ENCODE assay signal across 8 mouse cellular contexts in the genomic region with DNA sequence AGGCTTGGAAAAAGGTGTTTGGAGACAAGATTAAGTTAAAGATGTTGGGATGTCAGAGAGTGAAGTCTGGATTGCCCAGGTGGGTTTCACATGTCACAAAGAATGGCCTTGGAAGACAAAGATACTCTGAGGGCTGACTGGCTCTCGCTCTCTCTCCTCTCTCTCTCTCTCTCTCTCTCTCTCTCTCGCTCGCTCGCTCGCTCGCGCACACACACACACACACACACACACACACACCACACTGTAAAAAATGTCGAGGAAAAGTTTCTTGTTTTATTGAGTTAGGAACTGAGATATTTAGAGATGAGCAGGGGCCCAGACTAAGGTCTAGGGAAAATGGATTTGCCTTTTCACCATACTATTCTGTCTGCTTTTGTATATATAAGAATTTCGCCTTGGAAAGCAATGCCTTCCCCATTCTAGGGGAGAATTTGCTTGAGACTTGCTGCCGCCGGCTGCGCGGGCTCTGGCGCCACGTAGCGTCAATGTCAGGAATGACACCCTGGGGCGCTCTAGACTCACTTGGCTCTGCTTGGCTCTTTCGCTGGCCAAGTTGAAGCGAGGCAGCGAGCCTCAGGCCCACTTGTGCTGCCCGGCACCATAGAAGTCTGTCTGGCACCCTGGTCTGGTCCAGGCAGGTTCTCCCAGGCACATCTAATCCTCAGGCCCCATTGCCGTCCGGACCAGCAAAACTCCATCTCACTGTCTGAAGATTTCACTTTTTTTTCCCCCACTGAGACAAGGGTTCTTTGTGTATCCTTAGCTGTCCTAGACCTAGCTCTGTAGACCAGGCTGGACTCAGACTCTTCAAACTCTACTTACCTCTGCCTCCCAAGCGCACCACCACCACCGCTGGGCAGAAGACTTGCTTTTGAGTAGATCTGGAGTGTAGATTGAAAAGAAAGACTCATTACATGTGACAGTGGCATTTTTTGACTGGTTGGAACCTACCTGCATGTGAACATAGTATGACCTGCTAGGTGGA. TPM values are rescaled to one million over a fixed set of nuclear protein-coding genes. Genes with fewer than 3 reads are reported as not detected.
DNase-seq lines count a peak whose midpoint lies in the region; ATAC-seq and TF ChIP-seq lines count a peak whose summit lies in the region.

No protein-coding gene starts in this region.

- TF ChIP-seq CTCF in brain, embryonic 14.5 days (IDR thresholded peaks at IDR 0.05; ENCODE audit: borderline replicate concordance, extremely low read depth, insufficient read depth, insufficient read length) = peak; percentile 100
- peak; percentile 96 for TF ChIP-seq CTCF in testis, adult 2 months (IDR thresholded peaks at IDR 0.05; ENCODE audit: control insufficient read depth, insufficient read depth, insufficient replicate concordance, low read depth, low read length)

- H3K9ac ChIP-seq in heart, embryonic 13.5 days = peak overlapping the region; percentile 24; the same call in 1 of the 2 replicates
- no peak overlapping the region for H3K9ac ChIP-seq in liver, embryonic 13.5 days
- no peak overlapping the region for H3K9ac ChIP-seq in neural tube, embryonic 12.5 days

- no peak overlapping the region for H3K4me2 ChIP-seq in heart, embryonic 13.5 days
- no peak overlapping the region for H3K4me2 ChIP-seq in liver, embryonic 13.5 days
- no peak overlapping the region for H3K4me2 ChIP-seq in neural tube, embryonic 12.5 days (replicated peaks)

- ATAC-seq in erythroid progenitor cell, adult 5-6 weeks (replicated peaks; ENCODE audit: low FRiP score, poor library complexity, severe bottlenecking) = peak; percentile 67
- no peak for ATAC-seq in heart, embryonic 13.5 days (ENCODE audit: extremely low read depth, insufficient number of reproducible peaks, low FRiP score, low TSS enrichment)
- no peak for ATAC-seq in liver, embryonic 13.5 days (ENCODE audit: low read depth)
- peak; percentile 69 for ATAC-seq in neural tube, embryonic 12.5 days (ENCODE audit: low FRiP score, low read depth)

- no peak overlapping the region for H3K4me3 ChIP-seq in heart, embryonic 13.5 days
- H3K4me3 ChIP-seq in liver, embryonic 13.5 days (replicated peaks) = no peak overlapping the region
- no peak overlapping the region for H3K4me3 ChIP-seq in neural tube, embryonic 12.5 days
- no peak overlapping the region for H3K4me3 ChIP-seq in testis, adult 2 months (ENCODE audit: control insufficient read depth, low read depth, low read length)

- 30% methylated on average over 25 of the region's 25 CpGs for WGBS in heart, embryonic 13.5 days
- WGBS in liver, embryonic 13.5 days (ENCODE audit: insufficient replicate concordance) = 33% methylated on average over 25 of the region's 25 CpGs
- WGBS in neural tube, embryonic 12.5 days = 29% methylated on average over 25 of the region's 25 CpGs

- H3K27ac ChIP-seq in heart, embryonic 13.5 days (replicated peaks) = no peak overlapping the region
- H3K27ac ChIP-seq in liver, embryonic 13.5 days = no peak overlapping the region
- H3K27ac ChIP-seq in neural tube, embryonic 12.5 days = no peak overlapping the region
- no peak overlapping the region for H3K27ac ChIP-seq in testis, adult 2 months (ENCODE audit: control insufficient read depth, insufficient read depth, low read depth, low read length)

- H3K9me3 ChIP-seq in heart, embryonic 13.5 days = no peaks in the 10 kb centered on the region
- H3K9me3 ChIP-seq in liver, embryonic 13.5 days (replicated peaks) = no peaks in the 10 kb centered on the region
- no peaks in the 10 kb centered on the region for H3K9me3 ChIP-seq in neural tube, embryonic 12.5 days

- no peak for TF ChIP-seq POLR2A in brain, embryonic 14.5 days (IDR thresholded peaks at IDR 0.05; ENCODE audit: borderline replicate concordance, extremely low read depth, insufficient read depth, insufficient read length, poor library complexity, severe bottlenecking)
- no peak for TF ChIP-seq POLR2A in testis, adult 2 months (IDR thresholded peaks at IDR 0.05; ENCODE audit: control insufficient read depth, low read depth, low read length)

- peak; percentile 83 for DNase-seq in CD4-positive, CD25-positive, alpha-beta regulatory T cell, adult 2 months (ENCODE audit: low read depth, low spot score)
- peak; percentile 94 for DNase-seq in brain, embryonic 14.5 days (ENCODE audit: low read depth)
- DNase-seq in kidney, postnatal 14 days = peak; percentile 89
- DNase-seq in liver, embryonic 13.5 days = peak; percentile 4

- H3K27me3 ChIP-seq in heart, embryonic 13.5 days (replicated peaks) = peaks cover 8% of the 10 kb centered on the region; the same call in 1 of the 2 replicates
- H3K27me3 ChIP-seq in liver, embryonic 13.5 days = 0 out of 2 replicates have a peak, but pooled peaks cover 11% of the 10 kb centered on the region
- H3K27me3 ChIP-seq in neural tube, embryonic 12.5 days (replicated peaks) = 0 out of 2 replicates have a peak, but pooled peaks cover 6% of the 10 kb centered on the region
- H3K27me3 ChIP-seq in testis, adult 2 months (ENCODE audit: control insufficient read depth, insufficient read depth, low read length) = no peaks in the 10 kb centered on the region

- H3K4me1 ChIP-seq in heart, embryonic 13.5 days = no peaks in the 10 kb centered on the region
- peaks cover 10% of the 10 kb centered on the region; the same call in 1 of the 2 replicates for H3K4me1 ChIP-seq in liver, embryonic 13.5 days (replicated peaks)
- no peaks in the 10 kb centered on the region for H3K4me1 ChIP-seq in neural tube, embryonic 12.5 days
- H3K4me1 ChIP-seq in testis, adult 2 months (ENCODE audit: control insufficient read depth, insufficient read depth, low read length) = peaks cover 3% of the 10 kb centered on the region

- no peaks in the 10 kb centered on the region for H3K36me3 ChIP-seq in heart, embryonic 13.5 days
- H3K36me3 ChIP-seq in liver, embryonic 13.5 days = no peaks in the 10 kb centered on the region
- no peaks in the 10 kb centered on the region for H3K36me3 ChIP-seq in neural tube, embryonic 12.5 days
- no peaks in the 10 kb centered on the region for H3K36me3 ChIP-seq in testis, adult 2 months (ENCODE audit: control insufficient read depth, insufficient read depth, low read length)

RNA-seq across cellular contexts. Expression of a gene that starts 27.8 kb away (rescaled TPM):
- 162 and 203 TPM in 2 replicates for polyA plus RNA-seq in brain, embryonic 14.5 days (2012; rRNA removed)
- total RNA-seq in erythroid progenitor cell, adult 5-6 weeks (2015; ENCODE audit: low replicate concordance) = not detected in 2 replicates
- not detected in 2 replicates for total RNA-seq in erythroid progenitor cell, adult 5-6 weeks (2017; ENCODE audit: low replicate concordance)
- polyA plus RNA-seq in heart, embryonic 13.5 days (2015; fragmentation: Nextera tagmentation; extraction: Ambion mirVana) = 54.5 and 58.5 TPM in 2 replicates
- 1.9 and 2.2 TPM in 2 replicates for polyA plus RNA-seq in liver, embryonic 13.5 days (2015; fragmentation: Nextera tagmentation; extraction: Ambion mirVana)
- polyA plus RNA-seq in neural tube, embryonic 12.5 days (2016; fragmentation: Nextera tagmentation; extraction: Ambion mirVana) = 82.2 and 90.6 TPM in 2 replicates
- polyA plus RNA-seq in testis, adult 2 months (2012; rRNA removed) = 5.0 and 16.5 TPM in 2 replicates

RNA-seq across cellular contexts. Expression of a gene that starts 33.3 kb away (rescaled TPM):
- 57.8 and 58.5 TPM in 2 replicates for polyA plus RNA-seq in brain, embryonic 14.5 days (2012; rRNA removed)
- total RNA-seq in erythroid progenitor cell, adult 5-6 weeks (2015; ENCODE audit: low replicate concordance) = 25.2 and 25.6 TPM in 2 replicates
- 24.0 and 29.8 TPM in 2 replicates for total RNA-seq in erythroid progenitor cell, adult 5-6 weeks (2017; ENCODE audit: low replicate concordance)
- 24.7 and 25.2 TPM in 2 replicates for polyA plus RNA-seq in heart, embryonic 13.5 days (2015; fragmentation: Nextera tagmentation; extraction: Ambion mirVana)
- 12.3 and 15.7 TPM in 2 replicates for polyA plus RNA-seq in liver, embryonic 13.5 days (2015; fragmentation: Nextera tagmentation; extraction: Ambion mirVana)
- 39.8 and 44.2 TPM in 2 replicates for polyA plus RNA-seq in neural tube, embryonic 12.5 days (2016; fragmentation: Nextera tagmentation; extraction: Ambion mirVana)
- 46.5 and 49.9 TPM in 2 replicates for polyA plus RNA-seq in testis, adult 2 months (2012; rRNA removed)

Comparison
In these comparisons a context has a peak if more than half of its experiments do, and no peak if none do; other contexts are left out.
1. DNase-seq: peak in every context shown above with its lines; median percentile 94 in brain, embryonic 14.5 days; 89 in kidney, postnatal 14 days; 83 in CD4-positive, CD25-positive, alpha-beta regulatory T cell, adult 2 months; 4 in liver, embryonic 13.5 days.
2. ATAC-seq: peak in erythroid progenitor cell, adult 5-6 weeks (single experiment) and neural tube, embryonic 12.5 days (single experiment); none in heart, embryonic 13.5 days (single experiment) and liver, embryonic 13.5 days (single experiment).